Mouse (Mus musculus): ENCODE results near the gene Adap2.
"Not testable (repeated sequence)": the region's sequence is repeated elsewhere in the genome, so short reads cannot be mapped to it uniquely, and the experiment has no call there.

Gene Adap2

DNA sequence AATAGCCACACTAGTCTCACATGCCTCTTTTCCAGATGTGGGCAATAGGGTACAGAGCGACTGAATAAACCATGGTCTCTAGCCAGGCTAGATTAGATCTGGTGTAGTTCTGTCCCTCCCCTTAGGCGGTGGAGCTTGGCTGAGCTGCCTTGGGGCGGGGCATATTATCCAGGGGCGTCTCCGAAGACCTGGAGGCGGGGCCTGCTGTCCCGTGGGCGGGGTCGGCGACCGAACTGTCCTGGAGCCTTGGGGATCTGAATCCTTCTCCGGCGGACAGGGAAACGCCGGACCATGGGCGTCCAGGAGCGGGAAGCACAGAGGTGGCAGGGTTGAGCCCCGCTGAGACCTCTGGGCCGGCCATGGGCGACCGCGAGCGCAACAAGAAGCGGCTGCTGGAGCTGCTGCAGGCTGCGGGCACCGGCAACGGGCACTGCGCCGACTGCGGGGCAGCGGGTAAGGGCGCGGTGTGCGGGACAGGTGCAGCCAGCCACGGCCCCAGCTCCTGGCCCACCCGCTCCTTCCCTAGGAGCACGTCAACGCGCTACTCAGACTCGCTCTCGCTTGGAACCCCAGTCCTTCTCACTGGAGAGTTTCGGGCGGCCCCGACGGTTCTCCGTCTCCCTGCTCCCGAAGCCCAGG lies at the start of gene Adap2:
Adap2 (plus strand) TSS at position 249 of the 639 bp plus-strand sequence.
- peak; percentile 86 for DNase-seq (ENCODE audit: inconsistent ontology term)

GRCm38 (mm10) chr11:80104407-80104806 lies 49.5 kb upstream of the Adap2 start:
- DNase-seq (ENCODE audit: inconsistent ontology term) = no peak

GRCm38 (mm10) chr11:80116411-80116810 lies 37.5 kb upstream of the Adap2 start:
- DNase-seq (ENCODE audit: inconsistent ontology term) = no peak

DNA sequence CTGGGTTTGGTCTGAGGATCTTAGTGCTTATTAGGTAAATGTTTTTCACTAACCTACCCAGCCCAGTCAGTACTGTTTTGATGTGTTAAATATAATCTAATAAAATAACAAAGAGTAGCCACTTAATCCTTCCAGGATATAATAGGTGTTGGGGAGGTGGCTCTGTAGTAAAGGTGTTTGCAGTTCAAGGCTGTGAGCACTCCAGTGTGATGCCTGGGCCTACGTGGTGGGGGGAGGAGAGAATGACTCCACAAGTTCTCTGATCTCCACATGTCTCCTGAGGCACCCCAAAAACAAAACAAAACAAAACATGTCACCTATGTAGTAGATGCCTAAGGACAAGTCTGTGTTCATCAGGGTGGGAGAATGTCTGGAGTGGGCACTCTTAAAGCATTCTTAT lies 21.9 kb upstream of the Adap2 start:
- no peak for DNase-seq (ENCODE audit: inconsistent ontology term)

DNA sequence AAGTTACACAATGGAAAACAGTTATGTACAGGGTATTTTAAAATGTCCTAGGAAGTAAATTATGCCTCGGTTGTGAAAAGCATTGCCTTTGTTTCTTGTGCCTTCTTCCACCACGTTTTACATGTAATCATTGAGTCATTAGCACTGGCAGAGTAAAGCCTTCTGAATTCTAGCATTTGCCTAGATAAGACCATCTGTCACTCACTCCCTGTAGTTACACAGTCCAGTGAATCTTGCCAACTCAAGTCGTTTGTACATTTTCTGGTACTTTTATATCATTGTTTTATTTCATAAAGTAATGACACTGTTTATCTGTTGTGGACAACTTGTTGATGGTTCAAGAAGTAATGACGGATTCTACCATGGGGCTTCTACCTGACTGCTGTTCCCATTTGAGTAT lies 19.2 kb upstream of the Adap2 start:
- no peak for DNase-seq (ENCODE audit: inconsistent ontology term)

DNA sequence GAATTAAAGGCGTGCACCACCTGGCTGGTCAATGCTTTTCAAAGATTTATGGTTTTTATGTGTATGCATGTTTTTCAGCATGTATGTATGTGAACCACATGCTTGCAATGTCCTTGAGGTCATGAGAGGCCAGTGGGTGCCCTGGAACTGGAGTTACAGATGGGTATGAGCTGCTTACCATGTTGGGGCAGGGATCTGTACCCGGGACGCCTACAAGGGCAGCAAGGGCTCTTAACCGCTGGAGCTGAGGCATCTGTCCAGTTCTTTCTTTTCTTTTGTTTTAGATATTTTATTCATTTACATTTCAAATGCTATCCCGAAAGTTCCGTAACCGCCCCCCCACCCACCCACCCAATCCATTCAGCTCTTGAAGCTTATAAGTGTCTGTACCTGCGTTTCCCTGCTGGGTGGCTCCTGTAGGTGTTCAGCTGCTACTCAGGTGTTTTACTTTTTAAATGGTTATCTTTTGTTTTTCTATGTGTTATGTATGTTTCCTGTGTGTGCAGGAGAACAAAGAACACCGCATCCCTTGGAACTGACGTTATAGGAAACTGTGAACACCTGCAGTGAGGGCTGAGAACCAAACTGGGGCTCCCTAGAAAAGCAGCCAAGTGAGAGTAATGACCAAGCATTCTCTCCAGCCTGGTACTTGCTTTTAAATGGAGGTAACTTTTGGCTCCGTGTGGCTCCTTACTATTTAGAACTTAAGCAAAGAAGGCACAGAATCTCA lies 17.8 kb upstream of the Adap2 start:
- no peak for DNase-seq (ENCODE audit: inconsistent ontology term)

DNA sequence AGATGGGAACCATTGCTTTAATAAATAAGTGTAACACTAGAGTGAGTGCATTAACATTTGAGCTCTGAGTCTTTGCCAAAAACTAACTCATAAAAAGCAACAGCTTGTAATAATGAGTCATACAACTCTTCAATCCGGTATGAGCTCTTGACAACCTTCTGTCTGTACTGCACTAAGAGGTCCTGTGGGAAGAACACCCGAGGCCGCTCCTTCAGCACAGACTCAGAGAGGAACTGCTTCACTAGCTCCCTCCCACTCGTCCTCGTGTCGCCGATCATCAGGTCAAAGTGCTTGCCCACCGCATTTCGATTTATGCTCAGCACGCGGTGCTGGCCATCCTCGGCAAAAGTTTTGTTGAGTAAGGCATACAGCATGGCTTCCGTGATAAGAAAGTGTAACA lies 17.1 kb upstream of the Adap2 start:
- no peak for DNase-seq (ENCODE audit: inconsistent ontology term)

GRCm38 (mm10) chr11:80137773-80138172 lies 16.1 kb upstream of the Adap2 start:
- DNase-seq (ENCODE audit: inconsistent ontology term) = no peak

DNA sequence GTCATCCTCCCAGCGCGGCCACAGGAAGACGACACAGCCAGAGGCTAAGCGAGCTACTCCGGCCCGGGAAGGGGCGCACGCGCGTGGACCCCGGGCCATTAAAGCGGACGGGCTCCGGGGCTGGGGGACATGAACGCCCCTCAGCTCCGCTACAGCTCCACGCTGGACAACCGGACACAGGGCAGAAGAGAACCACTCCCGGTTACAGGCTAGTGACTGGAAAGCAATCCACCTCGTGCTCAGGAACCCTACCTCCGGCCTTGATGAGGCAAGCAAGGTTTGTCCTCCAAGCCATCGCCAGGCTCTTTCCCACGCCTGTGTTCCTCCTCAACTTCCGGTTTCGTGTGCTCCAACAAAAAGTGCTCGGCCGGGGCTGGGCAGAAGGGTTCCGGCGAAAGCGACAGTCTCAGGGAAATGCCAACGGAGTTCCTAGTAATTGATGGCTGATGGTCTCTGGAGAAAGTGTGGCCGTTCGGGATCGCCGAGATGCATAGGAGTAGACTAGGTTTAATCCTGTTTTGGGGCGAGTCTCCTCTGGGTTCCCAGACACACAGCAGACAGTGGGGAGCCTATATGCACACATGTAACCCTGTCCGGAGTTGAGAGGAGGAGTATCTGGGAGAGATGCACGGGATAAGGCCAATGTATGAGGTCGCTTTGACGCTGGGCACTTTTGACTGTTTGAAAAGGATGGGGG lies 11.9 kb upstream of the Adap2 start, which contains the start of gene Tefm:
Tefm (minus strand) TSS at position 351 of the 697 bp plus-strand sequence.
- DNase-seq (ENCODE audit: inconsistent ontology term) = peak; percentile 94

DNA sequence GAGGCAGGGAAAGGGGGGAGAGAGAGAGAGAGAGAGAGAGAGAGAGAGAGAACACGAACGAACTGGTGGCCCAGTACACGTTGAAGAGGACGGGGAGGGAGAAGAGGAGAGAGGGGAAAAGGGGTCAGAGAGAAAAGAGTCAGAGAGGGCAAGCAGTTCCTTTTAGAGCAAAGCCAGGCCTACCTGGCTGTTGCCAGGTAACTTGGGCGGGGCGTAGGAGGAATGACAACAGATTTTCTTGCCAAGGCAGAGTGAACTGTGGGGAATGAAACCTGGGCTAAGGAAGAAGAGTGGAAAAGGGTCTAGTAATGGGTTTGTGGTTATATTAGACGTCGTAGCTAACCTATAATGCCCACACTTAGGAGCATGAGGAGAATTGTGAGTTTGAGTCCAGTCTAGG lies 11.0 kb upstream of the Adap2 start:
- DNase-seq (ENCODE audit: inconsistent ontology term) = no peak

DNA sequence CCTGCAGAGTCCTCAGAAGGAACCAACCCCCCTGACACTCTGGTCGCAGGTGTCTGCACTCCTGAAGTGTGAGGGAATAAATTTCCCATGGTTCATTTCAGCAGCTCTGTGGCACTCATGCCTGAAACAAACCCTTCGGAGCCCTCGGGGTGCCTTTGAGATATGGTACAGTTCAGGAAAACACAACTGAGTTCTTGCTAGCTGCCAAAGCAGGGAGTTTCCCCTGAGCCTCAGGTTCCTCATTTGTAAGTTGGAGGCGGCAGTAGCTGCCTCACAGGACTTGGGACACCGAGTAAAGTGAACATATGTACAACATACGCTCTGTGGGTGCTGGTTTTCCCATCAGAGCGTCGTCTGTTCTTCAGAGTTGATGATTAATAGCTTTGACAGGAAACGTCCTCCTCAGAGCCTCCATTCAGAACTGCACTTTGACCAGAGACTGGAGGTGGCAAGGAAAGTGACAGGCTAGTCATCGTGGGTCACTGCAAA lies 8.1 kb upstream of the Adap2 start:
- DNase-seq (ENCODE audit: inconsistent ontology term) = no peak

- DNase-seq (ENCODE audit: inconsistent ontology term) = no peak
Observed at GRCm38 (mm10) chr11:80147748-80148147, 6.2 kb upstream of the Adap2 start.

- no peak for DNase-seq (ENCODE audit: inconsistent ontology term)
Observed at GRCm38 (mm10) chr11:80148313-80148712, 5.6 kb upstream of the Adap2 start.

GRCm38 (mm10) chr11:80148974-80149373 lies 4.9 kb upstream of the Adap2 start:
- not testable (repeated sequence) for DNase-seq (ENCODE audit: inconsistent ontology term)

DNA sequence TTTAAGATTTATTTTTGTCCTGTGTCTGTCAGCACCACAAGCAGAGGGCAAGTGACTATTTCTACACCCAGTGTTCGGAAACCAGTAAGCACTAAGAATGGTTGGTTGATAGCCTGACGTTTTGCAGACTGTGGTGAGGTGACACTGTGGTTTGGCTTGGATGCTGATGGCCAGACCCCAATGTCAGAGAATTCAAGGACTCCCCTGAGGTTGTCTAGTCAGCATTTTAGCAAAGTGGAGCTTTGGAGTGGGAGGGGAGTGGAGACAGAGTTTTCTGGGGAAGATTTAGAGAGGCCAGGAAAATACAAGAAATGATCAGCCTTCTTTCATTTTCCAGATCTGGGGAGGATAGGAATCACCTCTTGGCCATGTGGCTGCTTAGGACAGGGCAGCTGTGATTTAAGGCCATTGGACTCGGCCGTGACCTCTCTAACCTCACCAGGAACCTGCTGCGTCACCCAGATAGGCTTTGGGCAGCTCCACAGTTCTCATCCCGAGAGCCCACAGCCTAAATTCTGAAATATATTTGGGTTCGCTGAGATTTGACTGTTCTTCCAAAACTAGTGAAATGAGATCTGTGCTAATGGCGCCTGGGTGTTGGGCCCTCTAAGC lies 4.4 kb upstream of the Adap2 start:
- no peak for DNase-seq (ENCODE audit: inconsistent ontology term)

- DNase-seq (ENCODE audit: inconsistent ontology term) = no peak
Observed at GRCm38 (mm10) chr11:80150566-80150965, 3.3 kb upstream of the Adap2 start.

DNA sequence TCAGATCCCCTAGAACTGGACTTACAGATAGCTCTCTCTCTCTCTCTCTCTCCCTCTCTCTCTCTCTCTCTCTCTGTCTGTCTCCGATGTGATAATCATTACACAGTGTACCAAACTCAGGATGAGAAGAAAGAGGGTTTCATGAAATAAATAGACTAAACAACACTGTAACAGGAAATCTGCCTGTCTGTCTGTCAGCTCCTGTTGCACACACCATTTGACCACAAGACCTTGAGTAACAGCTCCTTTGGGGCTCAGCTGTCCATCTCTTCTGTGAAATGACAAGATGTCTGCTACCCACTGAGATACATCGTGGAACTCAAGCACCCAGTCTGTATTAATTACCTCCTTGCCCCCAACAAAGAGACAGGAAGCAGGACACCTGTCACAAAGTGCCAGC lies 2.4 kb upstream of the Adap2 start:
- DNase-seq (ENCODE audit: inconsistent ontology term) = no peak

- DNase-seq (ENCODE audit: inconsistent ontology term) = peak; percentile 54
Observed at GRCm38 (mm10) chr11:80152376-80152775, 1.5 kb upstream of the Adap2 start.

DNA sequence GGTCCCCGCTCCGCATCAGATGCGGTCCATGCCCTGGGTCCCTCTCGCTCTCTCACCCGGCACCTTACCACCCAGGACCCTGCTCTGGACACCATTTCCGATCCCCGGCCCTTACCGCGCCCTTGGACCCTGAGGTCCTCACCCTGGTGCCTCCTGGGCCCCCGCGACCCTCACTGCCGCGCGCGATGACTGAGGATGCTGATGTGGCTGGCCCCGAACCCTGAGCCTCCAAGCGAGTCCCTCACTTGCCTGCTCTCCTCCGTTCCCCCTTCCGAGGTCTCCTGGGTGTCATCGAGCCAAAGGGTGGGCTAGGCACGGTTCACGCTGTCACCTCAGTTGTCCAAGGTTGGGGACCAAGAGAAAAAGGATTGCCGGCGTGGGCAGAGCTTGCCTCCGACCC lies 596 bp downstream of the Adap2 start:
- DNase-seq (ENCODE audit: inconsistent ontology term) = no peak

- no peak for DNase-seq (ENCODE audit: inconsistent ontology term)
Observed at GRCm38 (mm10) chr11:80155541-80155940, 1.6 kb downstream of the Adap2 start.

GRCm38 (mm10) chr11:80155961-80156360 lies 2.1 kb downstream of the Adap2 start:
- no peak for DNase-seq (ENCODE audit: inconsistent ontology term)

DNA sequence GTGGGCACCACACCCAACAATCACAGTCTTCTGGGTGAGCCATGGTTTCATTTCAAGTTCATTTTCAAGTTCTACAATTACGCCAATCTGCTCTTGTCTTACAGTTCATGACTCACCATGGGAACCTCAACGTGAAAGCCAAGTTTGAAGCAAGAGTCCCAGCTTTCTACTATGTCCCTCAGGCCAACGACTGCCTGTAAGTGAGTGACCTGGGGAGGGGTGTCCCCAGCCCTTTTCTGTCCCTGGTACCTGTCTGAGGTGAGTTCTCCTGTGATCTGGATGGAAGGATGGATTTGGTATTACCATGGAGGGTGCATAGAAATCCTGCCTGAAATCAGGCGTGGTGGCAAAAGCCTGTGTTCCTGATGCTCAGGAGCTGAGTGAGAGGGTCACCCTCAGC lies 2.9 kb downstream of the Adap2 start:
- no peak for DNase-seq (ENCODE audit: inconsistent ontology term)
